Mouse (Mus musculus): ENCODE measurements at regions not wholly inside any gene's neighbourhood (a gene's known extent, or its start where the extent isn't known, plus 50 kb on each side); places are given as distances from the start of the nearest gene placed in this dataset.
"Not testable (repeated sequence)": the region's sequence is repeated elsewhere in the genome, so short reads cannot be mapped to it uniquely, and the experiment has no call there.

DNA sequence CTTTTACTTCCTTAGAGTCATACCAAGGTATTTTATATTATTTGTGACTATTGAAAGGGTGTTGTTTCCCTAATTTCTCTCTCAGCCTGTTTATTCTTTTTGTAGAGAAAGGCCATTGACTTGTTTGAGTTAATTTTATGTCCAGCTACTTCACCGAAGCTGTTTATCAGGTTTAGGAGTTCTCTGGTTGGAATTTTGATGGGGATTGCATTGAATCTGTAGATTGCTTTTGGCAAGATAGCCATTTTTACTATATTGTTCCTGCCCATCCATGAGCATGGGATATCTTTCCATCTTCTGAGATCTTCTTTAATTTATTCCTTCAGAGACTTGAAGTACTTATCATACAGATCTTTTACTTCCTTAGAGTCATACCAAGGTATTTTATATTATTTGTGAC, 568.3 kb upstream of the 1700008P02Rik start:
- not testable (repeated sequence) for TF ChIP-seq SMC3 (IDR thresholded peaks at IDR 0.05; ENCODE audit: low read depth, low read length); JUND (IDR thresholded peaks at IDR 0.05; ENCODE audit: low read depth, low read length); EP300 (IDR thresholded peaks at IDR 0.05; ENCODE audit: low read depth in 1 of 2, low read length in 2 of 2); POLR2A (IDR thresholded peaks at IDR 0.05; ENCODE audit: control insufficient read depth in 1 of 2, insufficient read depth in 1 of 2, low read depth in 1 of 2, low read length in 2 of 2, poor library complexity in 1 of 2); UBTF (IDR thresholded peaks at IDR 0.05; ENCODE audit: borderline replicate concordance, insufficient read depth, low read depth, low read length); ZC3H11A (IDR thresholded peaks at IDR 0.05; ENCODE audit: low read depth, low read length); MAZ (IDR thresholded peaks at IDR 0.05; ENCODE audit: low read depth, low read length); CTCF (IDR thresholded peaks at IDR 0.05 in 2 of 3, conservative IDR thresholded peaks at IDR 0.05 in 1 of 3; ENCODE audit: control insufficient read depth in 1 of 3, insufficient read depth in 1 of 3, low read depth in 2 of 3, low read length in 3 of 3, poor library complexity in 1 of 3, severe bottlenecking in 1 of 3); E2F4 (IDR thresholded peaks at IDR 0.05; ENCODE audit: borderline replicate concordance, low read depth, low read length)
